Mouse (Mus musculus): ENCODE data around the gene Pygm.

- no peak for TF ChIP-seq EP300 (IDR thresholded peaks at IDR 0.05; ENCODE audit: low read depth)
- no peak for TF ChIP-seq CTCF (IDR thresholded peaks at IDR 0.05; ENCODE audit: low read depth)
Measured at GRCm38 (mm10) chr19:6336920-6337319, 47.3 kb upstream of the Pygm start.
